Mouse (Mus musculus) gastrocnemius, postnatal 36 days (tissue): ENCODE measurements around the gene Kprp. TPM values are rescaled to one million over a fixed set of nuclear protein-coding genes. Genes with fewer than 3 reads are reported as not detected.
"Not testable (repeated sequence)": the region's sequence is repeated elsewhere in the genome, so short reads cannot be mapped to it uniquely, and the experiment has no call there.

Experiments used
- DNase-seq, 2 experiments: peaks; one replicate each; pipeline ENCODE4 v3.0.0; 2022
- intact Hi-C: fragments of 180-260 bp; cut with DNase I; formaldehyde crosslinking; loops from one replicate; pipeline ENCODE4 v1.15.1; 2025
- long read RNA-seq, 2 experiments: library from polyadenylated mRNA; stranded (forward); transcript quantifications; one replicate each; pipeline ENCODE4 v2.0.0; 2021
- total RNA-seq, 2 experiments: library from RNA; stranded (reverse); gene quantifications; 2 replicates each; pipeline ENCODE4 v1.2.3; 2021

Gene Kprp
- total RNA-seq, result not detected
- long read RNA-seq, experiment 1, result 0 reads
- long read RNA-seq, experiment 2, result 0 reads

- no peak for DNase-seq
- intact Hi-C loops, result no loop called here
Observed at GRCm38 (mm10) chr3:92827108-92827507, at the start of gene Kprp. TSS of gene Kprp (minus strand) at chr3:92827247.

- intact Hi-C loops, result no loop called here
- DNase-seq, result no peak
Observed at GRCm38 (mm10) chr3:92874180-92874579, 47.1 kb upstream of the Kprp start.

GRCm38 (mm10) chr3:92870116-92870515 lies 43.1 kb upstream of the Kprp start, which contains the start of gene 2310050C09Rik:
TSS of gene 2310050C09Rik (minus strand) at chr3:92870216.
- DNase-seq, result no peak
- intact Hi-C loops, result no loop called here

GRCm38 (mm10) chr3:92851186-92851585 lies 24.1 kb upstream of the Kprp start, which contains the start of gene Lce1l:
TSS of gene Lce1l (minus strand) at chr3:92851286.
- intact Hi-C loops, result no loop called here
- no peak for DNase-seq

GRCm38 (mm10) chr3:92825808-92826207 lies 1.2 kb downstream of the Kprp start:
- intact Hi-C loops, result no loop called here
- no peak for DNase-seq

GRCm38 (mm10) chr3:92816036-92816435 lies 11.0 kb downstream of the Kprp start:
- intact Hi-C loops, DNase-seq: not testable (repeated sequence)

- no peak for DNase-seq
Observed at GRCm38 (mm10) chr3:92815581-92815980, 11.5 kb downstream of the Kprp start.

GRCm38 (mm10) chr3:92807791-92808190 lies 19.3 kb downstream of the Kprp start, which contains the start of gene Lce1k:
TSS of gene Lce1k (minus strand) at chr3:92807891.
- intact Hi-C loops, result no loop called here
- DNase-seq, result no peak

More at GRCm38 (mm10) chr3:92815581-92815980, 11.5 kb downstream of the Kprp start:
- intact Hi-C loops, result no loop called here

- no peak for DNase-seq
Observed at GRCm38 (mm10) chr3:92790414-92790813, 36.6 kb downstream of the Kprp start, which contains the start of gene Lce1j. TSS of gene Lce1j (minus strand) at chr3:92790514.

GRCm38 (mm10) chr3:92778799-92779198 lies 48.2 kb downstream of the Kprp start, which contains the start of gene Lce1i:
TSS of gene Lce1i (minus strand) at chr3:92778899.
- no peak for DNase-seq
- intact Hi-C loops, result no loop called here

More at GRCm38 (mm10) chr3:92790414-92790813, 36.6 kb downstream of the Kprp start, which contains the start of gene Lce1j:
- intact Hi-C loops, result no loop called here

Other genes starting within 250 kb of the Kprp start
- not detected for gene Smcp, start 238.2 kb downstream of the Kprp start, total RNA-seq
- gene 2210017I01Rik, start 219.8 kb downstream of the Kprp start, total RNA-seq, result not detected
- gene Lce6a, start 205.6 kb downstream of the Kprp start, total RNA-seq, result not detected
- not detected for gene Lce1a1, start 178.9 kb downstream of the Kprp start, total RNA-seq
- not detected for gene Lce1b, start 170.3 kb downstream of the Kprp start, total RNA-seq
- not detected for gene Lce1a2, start 156.9 kb downstream of the Kprp start, total RNA-seq
- not detected for gene Lce1c, start 148.0 kb downstream of the Kprp start, total RNA-seq
- gene Lce1d, start 140.0 kb downstream of the Kprp start, total RNA-seq, result not detected
- not detected for gene Lce1e, start 118.2 kb downstream of the Kprp start, total RNA-seq
- gene Lce1f, start 106.9 kb downstream of the Kprp start, total RNA-seq, result not detected
- not detected for gene Gm38119, start 88.2 kb downstream of the Kprp start, total RNA-seq
- not detected for gene Lce1g, start 74.9 kb downstream of the Kprp start, total RNA-seq
- gene Lce1h, start 62.2 kb downstream of the Kprp start, total RNA-seq, result not detected
- not detected for gene Lce1i, start 48.3 kb downstream of the Kprp start, total RNA-seq
- not detected for gene Lce1j, start 36.7 kb downstream of the Kprp start, total RNA-seq
- not detected for gene Lce1k, start 19.4 kb downstream of the Kprp start, total RNA-seq
- gene Lce1l, start 24.0 kb upstream of the Kprp start, total RNA-seq, result not detected
- gene 2310050C09Rik, start 43.0 kb upstream of the Kprp start, total RNA-seq, result not detected
- gene Lce3a, start 99.0 kb upstream of the Kprp start, total RNA-seq, result not detected
- not detected for gene Lce3b, start 105.7 kb upstream of the Kprp start, total RNA-seq
- not detected for gene Lce3c, start 117.2 kb upstream of the Kprp start, total RNA-seq
- gene Lce3d, start 130.1 kb upstream of the Kprp start, total RNA-seq, result not detected
- gene Lce3e, start 139.8 kb upstream of the Kprp start, total RNA-seq, result not detected
- gene Lce3f, start 165.0 kb upstream of the Kprp start, total RNA-seq, result not detected
- gene Crct1, start 188.4 kb upstream of the Kprp start, total RNA-seq, result not detected
- not detected for gene Lce1m, start 191.8 kb upstream of the Kprp start, total RNA-seq
- gene Gm4858, start 241.6 kb upstream of the Kprp start, total RNA-seq, result not detected